Mouse (Mus musculus): ENCODE measurements at regions not wholly inside any gene's neighbourhood (a gene's known extent, or its start where the extent isn't known, plus 50 kb on each side); places are given as distances from the start of the nearest gene placed in this dataset.

DNA sequence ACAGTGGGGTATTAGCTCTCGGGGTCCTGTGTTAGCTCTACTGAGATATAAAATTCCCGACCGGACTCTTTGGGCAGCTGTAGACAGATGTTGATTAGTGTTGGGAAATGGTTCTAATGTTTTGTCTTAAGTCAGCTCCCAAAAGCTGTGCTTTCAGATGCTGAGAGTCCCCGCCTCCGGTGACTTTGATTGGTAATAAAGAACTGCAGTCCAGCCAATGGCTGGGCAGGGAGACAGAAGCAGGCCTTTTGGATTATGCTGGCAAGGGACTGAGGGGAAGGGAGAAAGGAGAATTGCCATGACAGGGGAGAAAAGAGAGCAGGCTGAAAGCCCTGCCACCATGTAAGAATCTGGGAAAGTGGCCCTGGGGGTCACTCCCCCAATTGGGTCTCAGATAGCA lies 73.4 kb upstream of the Nabp1 start:
- DNase-seq (ENCODE audit: low spot score in 2 of 2), result no peak
- intact Hi-C loops (cut with DNase I), result no loop called here

DNA sequence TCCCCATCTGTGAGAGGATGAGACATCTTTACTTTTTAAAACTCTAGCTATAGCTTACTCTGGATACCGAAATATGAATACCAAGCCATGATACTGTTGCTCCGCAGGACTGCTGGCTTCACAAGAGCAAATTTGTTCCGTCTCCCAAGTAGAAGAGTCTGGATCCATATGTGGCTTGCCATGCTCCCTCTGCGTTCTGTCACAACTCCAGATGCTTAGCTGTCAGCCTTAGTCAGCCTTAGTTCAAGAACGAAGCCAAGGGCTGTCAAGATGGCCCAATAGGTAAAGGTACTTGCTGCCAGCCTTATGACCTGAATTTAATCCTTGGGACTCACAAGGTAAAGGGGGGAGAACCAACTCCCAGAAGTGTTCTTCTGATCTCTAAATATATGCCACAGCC lies 64.6 kb upstream of the Nabp1 start:
- intact Hi-C loops (cut with DNase I), result no loop called here
- no peak for DNase-seq (ENCODE audit: low spot score in 2 of 2)

DNA sequence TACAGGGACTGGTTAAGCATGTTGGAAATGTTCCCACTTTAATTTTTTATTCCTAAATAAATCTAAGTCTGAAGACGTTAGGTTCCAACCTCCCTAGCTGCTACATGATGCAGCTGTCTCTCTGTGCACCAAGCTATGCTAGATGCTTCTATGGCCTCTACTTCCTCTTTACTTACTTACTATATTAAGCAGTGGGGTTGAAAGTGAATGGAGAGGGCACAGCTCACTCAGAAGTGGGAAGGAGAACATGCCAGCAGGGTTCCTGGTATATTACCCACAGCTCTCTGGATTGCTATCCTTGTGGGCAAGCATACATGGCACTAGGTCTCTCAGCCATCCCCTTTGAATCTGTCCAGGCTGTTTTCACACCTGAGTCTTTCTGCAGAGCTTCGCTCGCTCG lies 61.4 kb upstream of the Nabp1 start:
- intact Hi-C loops (cut with DNase I), result no loop called here
- no peak for DNase-seq (ENCODE audit: low spot score in 2 of 2)

DNA sequence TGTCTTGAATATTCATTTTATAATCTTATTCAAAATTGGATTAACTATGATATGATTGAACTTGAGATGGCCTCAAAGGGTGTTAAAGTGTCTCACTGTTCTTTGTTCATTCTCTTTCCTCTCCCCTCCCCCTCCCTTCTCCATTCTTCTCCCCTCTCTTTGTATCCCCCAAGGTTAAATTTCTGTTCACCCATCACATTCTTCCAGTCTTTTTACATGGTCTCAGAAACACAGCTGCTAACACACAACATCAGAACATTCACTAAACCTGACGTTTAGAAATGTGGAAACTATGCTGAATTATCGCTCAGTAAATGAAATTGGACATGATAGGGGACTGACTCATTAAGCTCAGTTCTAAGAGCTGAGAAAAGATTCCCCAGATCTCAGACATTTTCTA lies 60.6 kb upstream of the Nabp1 start:
- no peak for DNase-seq (ENCODE audit: low spot score in 2 of 2)
- intact Hi-C loops (cut with DNase I), result no loop called here

DNA sequence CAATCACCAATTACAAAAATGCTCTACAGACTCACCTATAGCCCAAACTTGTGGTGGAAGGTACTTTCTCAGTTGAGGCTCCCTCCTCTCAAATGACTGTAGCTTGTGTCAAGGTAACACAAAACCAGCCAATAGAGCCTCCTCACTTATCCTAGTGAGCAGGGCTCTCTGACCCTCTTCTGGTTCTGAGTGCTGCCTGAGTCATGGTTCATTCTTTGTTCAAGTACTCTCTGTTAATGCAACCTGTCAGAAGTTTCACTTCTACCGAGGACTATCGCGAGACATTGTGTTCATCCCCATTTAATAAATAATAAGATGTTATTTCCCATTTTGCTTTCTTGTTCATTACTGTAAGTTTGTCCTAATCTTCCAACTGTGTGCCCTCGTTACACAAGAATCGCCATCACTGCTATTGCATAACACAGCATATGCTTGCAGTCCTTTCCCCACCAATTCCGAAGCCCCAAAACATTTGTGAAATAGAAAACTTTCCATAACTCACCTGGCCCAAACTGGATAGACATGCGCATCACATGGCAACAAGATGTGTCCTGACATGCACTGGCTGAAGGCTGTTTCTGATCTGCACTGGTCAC lies 59.6 kb upstream of the Nabp1 start:
- DNase-seq (ENCODE audit: low spot score in 2 of 2), result no peak
- intact Hi-C loops (cut with DNase I), result no loop called here

DNA sequence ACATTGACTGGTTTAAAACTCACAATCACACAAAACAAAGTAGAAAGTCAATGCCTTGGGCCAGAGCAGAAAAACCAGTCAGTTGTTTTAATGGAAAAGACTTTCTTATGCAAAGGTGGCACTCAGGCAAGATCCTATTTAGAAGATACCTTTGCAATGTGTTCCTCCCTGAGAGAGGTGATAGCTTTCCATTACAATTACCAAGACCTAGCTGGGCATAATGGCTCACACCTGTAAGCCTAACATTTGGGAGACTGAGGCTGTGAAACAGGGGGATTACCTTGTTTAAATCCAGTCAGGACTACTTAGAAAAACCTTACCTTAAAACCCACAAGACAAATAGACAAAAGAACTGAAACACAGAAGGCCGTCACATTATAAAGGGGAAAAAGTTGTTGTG lies 57.9 kb upstream of the Nabp1 start:
- DNase-seq (ENCODE audit: low spot score in 2 of 2), result no peak
- intact Hi-C loops (cut with DNase I), result no loop called here

DNA sequence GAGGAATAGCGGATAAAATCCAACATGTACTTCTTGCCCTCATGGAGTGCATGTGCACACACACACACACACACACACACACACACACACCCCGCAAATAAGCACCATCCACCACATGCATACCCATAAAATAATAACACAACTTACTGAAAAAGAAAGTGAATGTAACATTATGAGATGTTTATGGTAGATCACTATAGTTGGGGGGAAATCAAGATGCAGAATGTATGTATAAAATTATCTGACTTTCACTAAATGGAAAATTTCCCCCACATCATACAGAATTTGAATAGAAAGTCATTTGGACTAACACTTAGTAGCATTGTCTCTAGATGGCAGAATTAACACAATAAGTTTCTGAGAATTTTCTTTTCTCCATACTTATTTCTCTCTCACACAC lies 57.2 kb upstream of the Nabp1 start:
- no peak for DNase-seq (ENCODE audit: low spot score in 2 of 2)
- intact Hi-C loops (cut with DNase I), result no loop called here

DNA sequence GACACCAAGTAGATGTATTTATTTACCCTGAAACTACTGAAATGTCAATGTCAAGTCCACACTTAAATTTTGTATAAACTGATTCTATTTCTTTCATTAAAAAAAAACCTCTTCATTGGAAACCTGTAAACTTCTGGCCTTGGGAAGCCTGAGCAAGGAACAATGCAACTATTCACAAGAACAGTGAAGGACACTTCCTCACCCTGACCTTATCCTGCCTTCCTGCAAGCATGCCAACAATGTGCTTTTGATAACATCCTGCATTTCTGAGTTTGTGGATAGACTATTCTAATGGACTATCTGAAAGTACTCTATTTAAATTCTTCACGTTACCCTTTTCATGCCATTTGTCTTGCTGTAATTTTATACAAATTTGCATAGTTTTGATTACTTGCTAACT lies 53.1 kb upstream of the Nabp1 start:
- no peak for DNase-seq (ENCODE audit: low spot score in 2 of 2)
- intact Hi-C loops (cut with DNase I), result no loop called here

DNA sequence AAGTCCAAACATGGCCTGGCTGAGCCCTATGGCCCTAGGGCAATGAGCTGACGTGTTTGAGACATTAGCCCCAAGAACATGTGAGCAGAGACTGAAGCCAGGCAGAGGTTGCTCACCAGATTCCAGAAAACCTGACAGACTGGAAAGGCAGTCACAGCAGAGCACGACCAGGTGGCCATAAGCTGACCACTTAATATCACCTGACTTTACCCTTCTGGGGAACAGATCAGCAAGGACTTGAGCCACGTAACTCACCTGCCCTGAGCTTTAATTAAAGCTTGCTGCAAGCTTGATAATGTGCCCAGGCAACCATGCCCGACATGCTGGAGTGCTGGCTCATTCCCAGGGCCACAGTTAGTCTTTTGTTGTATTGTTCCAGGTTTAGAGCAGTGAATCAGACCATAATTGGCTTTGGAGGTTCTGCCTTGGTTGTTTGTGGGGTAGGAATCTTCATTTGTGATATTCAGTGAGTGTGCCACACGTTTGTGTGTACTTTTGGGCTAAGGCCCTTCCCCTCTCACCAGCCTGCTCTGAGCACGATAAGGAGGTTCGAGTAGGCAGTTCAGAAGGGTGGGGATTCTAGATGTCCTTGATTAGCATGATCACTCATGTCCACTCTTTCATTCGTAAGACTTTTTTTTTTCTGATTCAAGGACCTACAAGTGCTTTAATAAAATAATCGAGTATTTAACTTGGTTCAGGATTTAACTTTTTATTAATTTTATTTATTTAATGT lies 52.1 kb upstream of the Nabp1 start:
- no peak for DNase-seq (ENCODE audit: low spot score in 2 of 2)
- intact Hi-C loops (cut with DNase I), result no loop called here

DNA sequence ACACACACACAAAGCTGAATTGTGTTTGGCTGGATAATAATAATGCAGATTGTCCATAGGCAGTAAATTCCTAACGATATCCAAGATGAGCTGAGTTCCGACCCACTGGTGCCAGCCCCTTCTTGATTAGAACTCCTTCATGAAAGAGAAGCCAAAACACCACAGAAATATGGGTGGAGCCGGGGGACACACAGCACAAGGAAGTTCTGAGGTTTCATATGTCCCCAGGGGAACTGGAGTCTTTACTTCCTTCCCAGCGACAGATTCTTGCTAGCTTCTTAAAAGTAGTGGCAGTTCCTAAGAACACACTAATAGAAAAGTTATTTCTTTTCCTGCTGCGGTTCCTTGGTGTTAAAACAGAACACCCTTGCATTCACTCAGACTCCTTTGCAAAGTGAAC lies 51.4 kb upstream of the Nabp1 start:
- no peak for DNase-seq (ENCODE audit: low spot score in 2 of 2)
- intact Hi-C loops (cut with DNase I), result no loop called here

DNA sequence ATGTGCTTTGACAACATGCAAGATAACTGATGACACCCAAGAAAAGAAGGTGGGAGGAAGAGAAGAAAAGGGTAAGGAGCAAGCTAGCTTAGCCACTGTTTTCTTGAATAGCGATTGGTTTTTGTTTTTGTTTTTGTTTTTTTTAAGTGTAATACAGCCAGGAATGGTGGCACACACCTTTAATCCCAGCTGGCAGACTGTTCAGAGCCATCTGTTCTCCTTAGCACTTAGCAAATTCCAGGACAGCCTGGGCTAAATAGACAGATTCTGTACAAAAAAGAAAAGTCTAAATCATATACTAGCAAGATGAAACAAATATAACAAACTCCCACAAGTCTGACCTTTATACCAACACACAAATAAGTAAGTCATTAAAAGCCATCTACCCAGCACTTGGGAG lies 50.4 kb upstream of the Nabp1 start:
- no peak for DNase-seq (ENCODE audit: low spot score in 2 of 2)
- intact Hi-C loops (cut with DNase I), result no loop called here
